Mouse (Mus musculus) E14TG2a.4 (cell line): ENCODE data around the gene 1700029I15Rik.

Source experiments
- CTCF ChIP-seq: conservative IDR thresholded peaks from 2 replicates; pipeline ENCODE4 v1.5.1; 2014; ENCODE audit warnings: low read length
- NANOG ChIP-seq: IDR thresholded peaks from 2 replicates; pipeline ENCODE4 v1.6.1; 2014; ENCODE audit warnings: borderline replicate concordance, low read length, mixed read lengths

- TF ChIP-seq CTCF (no peak), NANOG (no peak)
Observed at GRCm38 (mm10) chr2:92377320-92377719, 5.0 kb upstream of the 1700029I15Rik start.
